Mouse (Mus musculus) gastrocnemius, adult 2 months (tissue): ENCODE results near the gene Ift46. TPM values are rescaled to one million over a fixed set of nuclear protein-coding genes. Genes with fewer than 3 reads are reported as not detected.

Experiments used
- DNase-seq: peaks from one replicate; pipeline ENCODE4 v3.0.0; 2022
- H3K27ac ChIP-seq: fragments of 200-600 bp; 2 replicates; pipeline ENCODE4 v1.8.1; 2022; ENCODE audit warnings: mild to moderate bottlenecking
- H3K4me3 ChIP-seq: fragments of 200-600 bp; 2 replicates; pipeline ENCODE4 v1.8.1; 2022; ENCODE audit warnings: mild to moderate bottlenecking, moderate library complexity
- CTCF ChIP-seq: fragments of 200-600 bp; IDR thresholded peaks from 2 replicates; pipeline ENCODE4 v1.8.1; 2022; ENCODE audit warnings: antibody characterized with exemption, mild to moderate bottlenecking, moderate library complexity
- intact Hi-C: fragments of 180-260 bp; cut with DNase I; formaldehyde crosslinking; loops from one replicate; pipeline ENCODE4 v1.15.1; 2025
- total RNA-seq, 2 experiments: library from RNA; stranded (reverse); gene quantifications; 2 replicates each; pipeline ENCODE4 v1.2.3; 2021

Ift46 gene
- total RNA-seq, 2 experiments from 2014 or later, result 27.4 to 28.4 TPM

- intact Hi-C loops, result no loop called here
- peak overlapping the region; percentile 82 for H3K4me3 ChIP-seq
- no peak for DNase-seq
- TF ChIP-seq CTCF, result no peak
- H3K27ac ChIP-seq, result peak overlapping the region; percentile 79
These were observed 32.2 kb downstream of the Ift46 start for GRCm38 (mm10) chr9:44799958-44800324.

GRCm38 (mm10) chr9:44801669-44802068 lies 34.0 kb downstream of the Ift46 start:
- Histone ChIP-seq H3K4me3 (no peak overlapping the region), H3K27ac (no peak overlapping the region)
- DNase-seq, result no peak
- intact Hi-C loops, result no loop called here
- TF ChIP-seq CTCF, result no peak

GRCm38 (mm10) chr9:44802808-44803450 lies 35.2 kb downstream of the Ift46 start, which contains the start of gene Ttc36:
Gene Ttc36 (minus strand): TSS chr9:44803072.
- no peak within 1 kb of the TSS for H3K4me3 ChIP-seq
- DNase-seq, result no peak
- no peak within 1 kb of the TSS for H3K27ac ChIP-seq
- no peak for TF ChIP-seq CTCF
- intact Hi-C loops, result no loop called here

- intact Hi-C loops, result no loop called here
- no peak overlapping the region for H3K4me3 ChIP-seq
- DNase-seq, result no peak
- no peak for TF ChIP-seq CTCF
- H3K27ac ChIP-seq, result 0 out of 2 replicates have a peak overlapping the region, but pooled peaks have one; percentile 20
These were observed 37.0 kb downstream of the Ift46 start for GRCm38 (mm10) chr9:44804678-44805077.

GRCm38 (mm10) chr9:44805536-44805935 lies 37.8 kb downstream of the Ift46 start:
- DNase-seq, result no peak
- peak overlapping the region; percentile 48 for H3K27ac ChIP-seq
- intact Hi-C loops, result no loop called here
- TF ChIP-seq CTCF, result no peak
- no peak overlapping the region for H3K4me3 ChIP-seq

- H3K4me3 ChIP-seq, result no peak overlapping the region
- DNase-seq, result no peak
- no peak for TF ChIP-seq CTCF
- no peak overlapping the region for H3K27ac ChIP-seq
- intact Hi-C loops, result no loop called here
These were observed 39.4 kb downstream of the Ift46 start for GRCm38 (mm10) chr9:44807141-44807540.

- intact Hi-C loops, result no loop called here
These were observed 40.1 kb downstream of the Ift46 start for GRCm38 (mm10) chr9:44807778-44808177.

GRCm38 (mm10) chr9:44810316-44810715 lies 42.6 kb downstream of the Ift46 start:
- no peak for DNase-seq
- intact Hi-C loops, result no loop called here
- no peak for TF ChIP-seq CTCF
- no peak overlapping the region for H3K4me3 ChIP-seq
- H3K27ac ChIP-seq, result no peak overlapping the region

More at GRCm38 (mm10) chr9:44807778-44808177, 40.1 kb downstream of the Ift46 start:
- no peak for DNase-seq
- no peak overlapping the region for H3K27ac ChIP-seq
- H3K4me3 ChIP-seq, result no peak overlapping the region
- TF ChIP-seq CTCF, result no peak

GRCm38 (mm10) chr9:44814179-44814578 lies 46.5 kb downstream of the Ift46 start:
- no peak overlapping the region for H3K27ac ChIP-seq
- TF ChIP-seq CTCF, result no peak

GRCm38 (mm10) chr9:44817522-44817921 lies 49.8 kb downstream of the Ift46 start:
- H3K27ac ChIP-seq, result no peak overlapping the region
- no peak for TF ChIP-seq CTCF
- DNase-seq, result no peak
- intact Hi-C loops, result no loop called here
- H3K4me3 ChIP-seq, result no peak overlapping the region

More at GRCm38 (mm10) chr9:44814179-44814578, 46.5 kb downstream of the Ift46 start:
- H3K4me3 ChIP-seq, result no peak overlapping the region
- intact Hi-C loops, result no loop called here
- DNase-seq, result no peak

- DNase-seq, result peak; percentile 48
- peak overlapping the region; percentile 20; the same call in 1 of the 2 replicates for H3K27ac ChIP-seq
- no peak for TF ChIP-seq CTCF
- no peak overlapping the region for H3K4me3 ChIP-seq
- intact Hi-C loops, result no loop called here
These were observed 52.5 kb downstream of the Ift46 start for GRCm38 (mm10) chr9:44819920-44820827.

- TF ChIP-seq CTCF, result no peak
- Histone ChIP-seq H3K4me3 (no peak overlapping the region), H3K27ac (no peak overlapping the region)
- DNase-seq, result no peak
- intact Hi-C loops, result no loop called here
These were observed 59.0 kb downstream of the Ift46 start for GRCm38 (mm10) chr9:44826660-44827059.

GRCm38 (mm10) chr9:44828944-44829343 lies 61.2 kb downstream of the Ift46 start:
- DNase-seq, result no peak
- Histone ChIP-seq H3K4me3 (no peak overlapping the region), H3K27ac (no peak overlapping the region)
- TF ChIP-seq CTCF, result no peak
- intact Hi-C loops, result no loop called here
